Mouse (Mus musculus): ENCODE data around the gene Glycam1. TPM values are rescaled to one million over a fixed set of nuclear protein-coding genes. Genes with fewer than 3 reads are reported as not detected.

Glycam1 gene
- polyA plus RNA-seq, 1 experiment from 2014 or later, result not detected

- H3K36me3 ChIP-seq (ENCODE audit: control insufficient read depth, insufficient read depth, low read length), result no peaks in the 10 kb centered on the region
- DNase-seq (ENCODE audit: low spot score) (no peak), ATAC-seq (ENCODE audit: insufficient read depth, low FRiP score, low TSS enrichment) (no peak)
- no peak overlapping the region for H3K4me3 ChIP-seq (ENCODE audit: low read depth, low read length)
- no peak overlapping the region for H3K9ac ChIP-seq (ENCODE audit: low read length)
- peaks cover 5% of the 10 kb centered on the region; the same call in 1 of the 2 replicates for H3K4me1 ChIP-seq (ENCODE audit: control insufficient read depth, insufficient read depth, low read length)
- H3K27ac ChIP-seq (ENCODE audit: low read depth, low read length), result no peak overlapping the region
- no peaks in the 10 kb centered on the region for H3K9me3 ChIP-seq (ENCODE audit: control insufficient read depth, low read length)
- H3K27me3 ChIP-seq (ENCODE audit: control insufficient read depth, insufficient read depth, low read length), result 0 out of 2 replicates have a peak, but pooled peaks cover 4% of the 10 kb centered on the region
- H3K4me2 ChIP-seq (ENCODE audit: low read depth), result no peak overlapping the region
Observed at GRCm38 (mm10) chr15:103542526-103542925, 22.4 kb downstream of the Glycam1 start.

GRCm38 (mm10) chr15:103540646-103541045, 24.2 kb downstream of the Glycam1 start:
- Histone ChIP-seq H3K4me3 (ENCODE audit: low read depth, low read length) (no peak overlapping the region), H3K27me3 (ENCODE audit: control insufficient read depth, insufficient read depth, low read length) (0 out of 2 replicates have a peak, but pooled peaks cover 4% of the 10 kb centered on the region), H3K4me1 (ENCODE audit: control insufficient read depth, insufficient read depth, low read length) (peaks cover 5% of the 10 kb centered on the region; the same call in 1 of the 2 replicates), H3K4me2 (ENCODE audit: low read depth) (no peak overlapping the region), H3K9ac (ENCODE audit: low read length) (no peak overlapping the region), H3K27ac (ENCODE audit: low read depth, low read length) (no peak overlapping the region), H3K36me3 (ENCODE audit: control insufficient read depth, insufficient read depth, low read length) (no peaks in the 10 kb centered on the region), H3K9me3 (ENCODE audit: control insufficient read depth, low read length) (no peaks in the 10 kb centered on the region)
- 89% methylated on average over 1 of the region's 1 CpGs for WGBS
- ATAC-seq (ENCODE audit: insufficient read depth, low FRiP score, low TSS enrichment), result no peak
- no peak for DNase-seq (ENCODE audit: low spot score)

GRCm38 (mm10) chr15:103539259-103539658, 25.6 kb downstream of the Glycam1 start:
- ATAC-seq (ENCODE audit: insufficient read depth, low FRiP score, low TSS enrichment) (no peak), DNase-seq (ENCODE audit: low spot score) (no peak)
- Histone ChIP-seq H3K9me3 (ENCODE audit: control insufficient read depth, low read length) (no peaks in the 10 kb centered on the region), H3K27me3 (ENCODE audit: control insufficient read depth, insufficient read depth, low read length) (0 out of 2 replicates have a peak, but pooled peaks cover 4% of the 10 kb centered on the region), H3K9ac (ENCODE audit: low read length) (no peak overlapping the region), H3K36me3 (ENCODE audit: control insufficient read depth, insufficient read depth, low read length) (no peaks in the 10 kb centered on the region), H3K4me1 (ENCODE audit: control insufficient read depth, insufficient read depth, low read length) (peaks cover 5% of the 10 kb centered on the region; the same call in 1 of the 2 replicates), H3K4me3 (ENCODE audit: low read depth, low read length) (no peak overlapping the region), H3K27ac (ENCODE audit: low read depth, low read length) (no peak overlapping the region), H3K4me2 (ENCODE audit: low read depth) (no peak overlapping the region)
- WGBS, result 56% methylated on average over 2 of the region's 2 CpGs

GRCm38 (mm10) chr15:103537822-103538213, 27.1 kb downstream of the Glycam1 start, which contains the start of gene Ppp1r1a:
Ppp1r1a (minus strand) TSS chr15:103538003.
- Histone ChIP-seq H3K27me3 (ENCODE audit: control insufficient read depth, insufficient read depth, low read length) (0 out of 2 replicates have a peak, but pooled peaks cover 4% of the 10 kb centered on the region), H3K4me3 (ENCODE audit: low read depth, low read length) (peak within 1 kb of the TSS; percentile 59), H3K4me2 (ENCODE audit: low read depth) (peak within 1 kb of the TSS; percentile 97), H3K9ac (ENCODE audit: low read length) (peak within 1 kb of the TSS; percentile 72), H3K9me3 (ENCODE audit: control insufficient read depth, low read length) (no peaks in the 10 kb centered on the region), H3K27ac (ENCODE audit: low read depth, low read length) (no peak within 1 kb of the TSS), H3K4me1 (ENCODE audit: control insufficient read depth, insufficient read depth, low read length) (peaks cover 5% of the 10 kb centered on the region; the same call in 1 of the 2 replicates), H3K36me3 (ENCODE audit: control insufficient read depth, insufficient read depth, low read length) (no peaks in the 10 kb centered on the region)
- ATAC-seq (ENCODE audit: insufficient read depth, low FRiP score, low TSS enrichment) (peak; percentile 90), DNase-seq (ENCODE audit: low spot score) (peak; percentile 82)
- 0% methylated on average over 33 of the region's 36 CpGs for WGBS

- peak overlapping the region; percentile 97 for H3K4me2 ChIP-seq (ENCODE audit: low read depth)
- 0 out of 2 replicates have a peak, but pooled peaks cover 4% of the 10 kb centered on the region for H3K27me3 ChIP-seq (ENCODE audit: control insufficient read depth, insufficient read depth, low read length)
- under 1% methylated on average over 35 of the region's 37 CpGs for WGBS
- DNase-seq (ENCODE audit: low spot score) (peak; percentile 35), ATAC-seq (ENCODE audit: insufficient read depth, low FRiP score, low TSS enrichment) (peak; percentile 75)
- peaks cover 5% of the 10 kb centered on the region; the same call in 1 of the 2 replicates for H3K4me1 ChIP-seq (ENCODE audit: control insufficient read depth, insufficient read depth, low read length)
- no peaks in the 10 kb centered on the region for H3K36me3 ChIP-seq (ENCODE audit: control insufficient read depth, insufficient read depth, low read length)
- H3K27ac ChIP-seq (ENCODE audit: low read depth, low read length), result no peak overlapping the region
- H3K9ac ChIP-seq (ENCODE audit: low read length), result peak overlapping the region; percentile 72
- H3K4me3 ChIP-seq (ENCODE audit: low read depth, low read length), result peak overlapping the region; percentile 59
- no peaks in the 10 kb centered on the region for H3K9me3 ChIP-seq (ENCODE audit: control insufficient read depth, low read length)
Observed at GRCm38 (mm10) chr15:103537011-103537821, 27.7 kb downstream of the Glycam1 start.

- DNase-seq (ENCODE audit: low spot score) (no peak), ATAC-seq (ENCODE audit: insufficient read depth, low FRiP score, low TSS enrichment) (no peak)
- Histone ChIP-seq H3K9me3 (ENCODE audit: control insufficient read depth, low read length) (no peaks in the 10 kb centered on the region), H3K27ac (ENCODE audit: low read depth, low read length) (no peak overlapping the region), H3K9ac (ENCODE audit: low read length) (peak overlapping the region; percentile 72; the same call in 1 of the 2 replicates), H3K27me3 (ENCODE audit: control insufficient read depth, insufficient read depth, low read length) (0 out of 2 replicates have a peak, but pooled peaks cover 4% of the 10 kb centered on the region), H3K36me3 (ENCODE audit: control insufficient read depth, insufficient read depth, low read length) (no peaks in the 10 kb centered on the region), H3K4me3 (ENCODE audit: low read depth, low read length) (no peak overlapping the region; the same call in 1 of the 2 replicates), H3K4me1 (ENCODE audit: control insufficient read depth, insufficient read depth, low read length) (peaks cover 5% of the 10 kb centered on the region; the same call in 1 of the 2 replicates), H3K4me2 (ENCODE audit: low read depth) (peak overlapping the region; percentile 97)
- WGBS, result 57% methylated on average over 2 of the region's 2 CpGs
Observed at GRCm38 (mm10) chr15:103536456-103536855, 28.4 kb downstream of the Glycam1 start.

GRCm38 (mm10) chr15:103535786-103536185, 29.1 kb downstream of the Glycam1 start:
- no peaks in the 10 kb centered on the region for H3K36me3 ChIP-seq (ENCODE audit: control insufficient read depth, insufficient read depth, low read length)
- peaks cover 5% of the 10 kb centered on the region; the same call in 1 of the 2 replicates for H3K4me1 ChIP-seq (ENCODE audit: control insufficient read depth, insufficient read depth, low read length)
- no peak overlapping the region for H3K27ac ChIP-seq (ENCODE audit: low read depth, low read length)
- 0 out of 2 replicates have a peak, but pooled peaks cover 4% of the 10 kb centered on the region for H3K27me3 ChIP-seq (ENCODE audit: control insufficient read depth, insufficient read depth, low read length)
- DNase-seq (ENCODE audit: low spot score) (no peak), ATAC-seq (ENCODE audit: insufficient read depth, low FRiP score, low TSS enrichment) (no peak)
- H3K4me2 ChIP-seq (ENCODE audit: low read depth), result no peak overlapping the region
- H3K9me3 ChIP-seq (ENCODE audit: control insufficient read depth, low read length), result no peaks in the 10 kb centered on the region
- H3K4me3 ChIP-seq (ENCODE audit: low read depth, low read length), result no peak overlapping the region
- no peak overlapping the region for H3K9ac ChIP-seq (ENCODE audit: low read length)
- 78% methylated on average over 1 of the region's 1 CpGs for WGBS

GRCm38 (mm10) chr15:103535030-103535429, 29.9 kb downstream of the Glycam1 start:
- Histone ChIP-seq H3K36me3 (ENCODE audit: control insufficient read depth, insufficient read depth, low read length) (no peaks in the 10 kb centered on the region), H3K27ac (ENCODE audit: low read depth, low read length) (no peak overlapping the region), H3K4me1 (ENCODE audit: control insufficient read depth, insufficient read depth, low read length) (peaks cover 5% of the 10 kb centered on the region; the same call in 1 of the 2 replicates), H3K9me3 (ENCODE audit: control insufficient read depth, low read length) (no peaks in the 10 kb centered on the region), H3K4me3 (ENCODE audit: low read depth, low read length) (no peak overlapping the region), H3K9ac (ENCODE audit: low read length) (no peak overlapping the region), H3K4me2 (ENCODE audit: low read depth) (no peak overlapping the region), H3K27me3 (ENCODE audit: control insufficient read depth, insufficient read depth, low read length) (0 out of 2 replicates have a peak, but pooled peaks cover 4% of the 10 kb centered on the region)
- 73% methylated on average over 2 of the region's 2 CpGs for WGBS
- DNase-seq (ENCODE audit: low spot score) (no peak), ATAC-seq (ENCODE audit: insufficient read depth, low FRiP score, low TSS enrichment) (no peak)

Measured in neural tube, embryonic 11.5 days (tissue).